Mouse (Mus musculus): ENCODE measurements at regions not wholly inside any gene's neighbourhood (a gene's known extent, or its start where the extent isn't known, plus 50 kb on each side); places are given as distances from the start of the nearest gene placed in this dataset.

GRCm38 (mm10) chr9:26622840-26623448, 110.6 kb upstream of the B3gat1 start:
- no peaks in the 10 kb centered on the region for H3K4me1 ChIP-seq (replicated peaks)
- DNase-seq (ENCODE audit: low spot score) = no peak
- no peaks in the 10 kb centered on the region for H3K27me3 ChIP-seq (ENCODE audit: insufficient read depth, poor library complexity, severe bottlenecking)
- no peak overlapping the region for H3K4me3 ChIP-seq
- H3K27ac ChIP-seq = no peak overlapping the region
- 93% methylated on average over 1 of the region's 1 CpGs for WGBS
- no peaks in the 10 kb centered on the region for H3K9me3 ChIP-seq
- H3K36me3 ChIP-seq = no peaks in the 10 kb centered on the region

- WGBS = 72% methylated on average over 2 of the region's 2 CpGs
- no peaks in the 10 kb centered on the region for H3K9me3 ChIP-seq
- DNase-seq (ENCODE audit: low spot score) = no peak
These were observed 108.2 kb upstream of the B3gat1 start for GRCm38 (mm10) chr9:26625171-26625937.

GRCm38 (mm10) chr9:26632891-26633650, 100.5 kb upstream of the B3gat1 start:
- no peaks in the 10 kb centered on the region for H3K4me1 ChIP-seq (replicated peaks)
- H3K36me3 ChIP-seq = no peaks in the 10 kb centered on the region
- H3K27me3 ChIP-seq (ENCODE audit: insufficient read depth, poor library complexity, severe bottlenecking) = no peaks in the 10 kb centered on the region
- WGBS = 91% methylated on average over 8 of the region's 8 CpGs
- H3K4me3 ChIP-seq = no peak overlapping the region
- H3K27ac ChIP-seq = no peak overlapping the region
- no peaks in the 10 kb centered on the region for H3K9me3 ChIP-seq
- no peak for DNase-seq (ENCODE audit: low spot score)

More at GRCm38 (mm10) chr9:26625171-26625937, 108.2 kb upstream of the B3gat1 start:
- Histone ChIP-seq H3K36me3 (no peaks in the 10 kb centered on the region), H3K4me1 (replicated peaks) (no peaks in the 10 kb centered on the region), H3K4me3 (no peak overlapping the region), H3K27me3 (ENCODE audit: insufficient read depth, poor library complexity, severe bottlenecking) (no peaks in the 10 kb centered on the region), H3K27ac (no peak overlapping the region)

- H3K4me1 ChIP-seq (replicated peaks) = no peaks in the 10 kb centered on the region
- DNase-seq (ENCODE audit: low spot score) = no peak
- no peak overlapping the region for H3K4me3 ChIP-seq
- no peaks in the 10 kb centered on the region for H3K27me3 ChIP-seq (ENCODE audit: insufficient read depth, poor library complexity, severe bottlenecking)
- H3K36me3 ChIP-seq = no peaks in the 10 kb centered on the region
- no peaks in the 10 kb centered on the region for H3K9me3 ChIP-seq
- no peak overlapping the region for H3K27ac ChIP-seq
These were observed 98.3 kb upstream of the B3gat1 start for GRCm38 (mm10) chr9:26635211-26635610.

GRCm38 (mm10) chr9:26638586-26638985, 94.9 kb upstream of the B3gat1 start:
- Histone ChIP-seq H3K9me3 (no peaks in the 10 kb centered on the region), H3K27me3 (ENCODE audit: insufficient read depth, poor library complexity, severe bottlenecking) (no peaks in the 10 kb centered on the region), H3K36me3 (no peaks in the 10 kb centered on the region), H3K27ac (no peak overlapping the region), H3K4me1 (replicated peaks) (no peaks in the 10 kb centered on the region), H3K4me3 (no peak overlapping the region)
- WGBS = 90% methylated on average over 2 of the region's 2 CpGs
- DNase-seq (ENCODE audit: low spot score) = no peak

- no peak for DNase-seq (ENCODE audit: low spot score)
- no peaks in the 10 kb centered on the region for H3K9me3 ChIP-seq
- no peaks in the 10 kb centered on the region for H3K4me1 ChIP-seq (replicated peaks)
- WGBS = 73% methylated on average over 2 of the region's 2 CpGs
- H3K27me3 ChIP-seq (ENCODE audit: insufficient read depth, poor library complexity, severe bottlenecking) = no peaks in the 10 kb centered on the region
- H3K36me3 ChIP-seq = no peaks in the 10 kb centered on the region
- H3K27ac ChIP-seq = no peak overlapping the region
- no peak overlapping the region for H3K4me3 ChIP-seq
These were observed 91.2 kb upstream of the B3gat1 start for GRCm38 (mm10) chr9:26642302-26642701.

- DNase-seq (ENCODE audit: low spot score) = no peak
- no peaks in the 10 kb centered on the region for H3K4me1 ChIP-seq (replicated peaks)
- no peak overlapping the region for H3K27ac ChIP-seq
- no peaks in the 10 kb centered on the region for H3K9me3 ChIP-seq
- H3K36me3 ChIP-seq = no peaks in the 10 kb centered on the region
- no peak overlapping the region for H3K4me3 ChIP-seq
- H3K27me3 ChIP-seq (ENCODE audit: insufficient read depth, poor library complexity, severe bottlenecking) = no peaks in the 10 kb centered on the region
- 88% methylated on average over 4 of the region's 4 CpGs for WGBS
These were observed 90.7 kb upstream of the B3gat1 start for GRCm38 (mm10) chr9:26642831-26643230.

GRCm38 (mm10) chr9:26649506-26649905, 84.0 kb upstream of the B3gat1 start:
- H3K27ac ChIP-seq = no peak overlapping the region
- H3K9me3 ChIP-seq = no peaks in the 10 kb centered on the region
- H3K4me1 ChIP-seq (replicated peaks) = peaks cover 6% of the 10 kb centered on the region; the same call in 1 of the 2 replicates
- WGBS = 84% methylated on average over 7 of the region's 7 CpGs
- H3K36me3 ChIP-seq = no peaks in the 10 kb centered on the region
- DNase-seq (ENCODE audit: low spot score) = no peak
- H3K4me3 ChIP-seq = no peak overlapping the region
- no peaks in the 10 kb centered on the region for H3K27me3 ChIP-seq (ENCODE audit: insufficient read depth, poor library complexity, severe bottlenecking)

GRCm38 (mm10) chr9:26652920-26653319, 80.6 kb upstream of the B3gat1 start:
- no peak for DNase-seq (ENCODE audit: low spot score)
- WGBS = 88% methylated on average over 1 of the region's 1 CpGs
- no peaks in the 10 kb centered on the region for H3K9me3 ChIP-seq

GRCm38 (mm10) chr9:26659366-26659765, 74.2 kb upstream of the B3gat1 start:
- no peak for DNase-seq (ENCODE audit: low spot score)
- 65% methylated on average over 2 of the region's 2 CpGs for WGBS
- Histone ChIP-seq H3K4me1 (replicated peaks) (no peaks in the 10 kb centered on the region), H3K27me3 (ENCODE audit: insufficient read depth, poor library complexity, severe bottlenecking) (no peaks in the 10 kb centered on the region), H3K9me3 (no peaks in the 10 kb centered on the region), H3K36me3 (no peaks in the 10 kb centered on the region), H3K4me3 (no peak overlapping the region), H3K27ac (no peak overlapping the region)

More at GRCm38 (mm10) chr9:26652920-26653319, 80.6 kb upstream of the B3gat1 start:
- Histone ChIP-seq H3K27me3 (ENCODE audit: insufficient read depth, poor library complexity, severe bottlenecking) (no peaks in the 10 kb centered on the region), H3K4me3 (no peak overlapping the region), H3K27ac (no peak overlapping the region), H3K36me3 (no peaks in the 10 kb centered on the region), H3K4me1 (replicated peaks) (peaks cover 6% of the 10 kb centered on the region; the same call in 1 of the 2 replicates)

- H3K4me3 ChIP-seq = no peak overlapping the region
- H3K27me3 ChIP-seq (ENCODE audit: insufficient read depth, poor library complexity, severe bottlenecking) = no peaks in the 10 kb centered on the region
- no CpG with 5 or more reads among the region's 1 CpGs for WGBS
- no peaks in the 10 kb centered on the region for H3K9me3 ChIP-seq
- DNase-seq (ENCODE audit: low spot score) = no peak
- H3K36me3 ChIP-seq = no peaks in the 10 kb centered on the region
- no peaks in the 10 kb centered on the region for H3K4me1 ChIP-seq (replicated peaks)
- no peak overlapping the region for H3K27ac ChIP-seq
These were observed 70.0 kb upstream of the B3gat1 start for GRCm38 (mm10) chr9:26663544-26663943.

- Histone ChIP-seq H3K4me3 (no peak overlapping the region), H3K9me3 (no peaks in the 10 kb centered on the region), H3K4me1 (replicated peaks) (no peaks in the 10 kb centered on the region), H3K27ac (no peak overlapping the region), H3K27me3 (ENCODE audit: insufficient read depth, poor library complexity, severe bottlenecking) (no peaks in the 10 kb centered on the region), H3K36me3 (no peaks in the 10 kb centered on the region)
- WGBS = 86% methylated on average over 3 of the region's 3 CpGs
- no peak for DNase-seq (ENCODE audit: low spot score)
These were observed 65.7 kb upstream of the B3gat1 start for GRCm38 (mm10) chr9:26667835-26668234.

Measured in hindbrain, embryonic 10.5 days (tissue).